Mouse (Mus musculus) ES-E14 (cell line): Measurements from ENCODE around the gene Serpini1.

Experiments used
- CHD2 ChIP-seq: IDR thresholded peaks from 2 replicates; pipeline ENCODE4 v1.6.1; 2014; ENCODE audit warnings: mild to moderate bottlenecking, low read depth, low read length, inconsistent platforms
- HCFC1 ChIP-seq: IDR thresholded peaks from 2 replicates; pipeline ENCODE4 v1.6.1; 2012; ENCODE audit warnings: low read length, inconsistent platforms, borderline replicate concordance; ENCODE audit not compliant: insufficient read depth
- MAFK ChIP-seq: IDR thresholded peaks from 2 replicates; pipeline ENCODE4 v1.6.1; 2014; ENCODE audit warnings: mild to moderate bottlenecking, low read depth, low read length, inconsistent platforms; ENCODE audit not compliant: insufficient read depth
- ZC3H11A ChIP-seq: IDR thresholded peaks from 2 replicates; pipeline ENCODE4 v1.6.1; 2012; ENCODE audit warnings: low read depth, mild to moderate bottlenecking, inconsistent platforms, low read length, borderline replicate concordance

DNA sequence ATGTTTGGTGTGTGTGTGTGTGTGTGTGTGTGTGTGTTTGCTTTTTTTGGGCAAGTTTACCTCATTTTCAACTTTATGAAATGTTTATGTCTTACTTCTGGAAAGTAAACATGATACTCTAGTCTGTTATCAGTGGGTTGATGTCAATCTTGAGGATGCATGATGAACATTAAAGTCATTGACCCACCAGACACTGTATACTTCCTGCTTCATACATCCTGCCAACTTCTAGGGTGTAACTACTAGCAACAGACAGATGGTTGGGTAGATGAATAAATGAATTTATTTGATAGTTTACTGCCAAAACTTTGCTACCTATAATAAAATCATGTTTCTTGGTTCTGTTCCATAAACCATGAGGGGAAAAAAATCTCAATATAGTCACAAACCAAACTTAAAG lies 133.0 kb downstream of the Serpini1 start:
- TF ChIP-seq MAFK (no peak), CHD2 (no peak), HCFC1 (no peak), ZC3H11A (no peak)
